Mouse (Mus musculus) adrenal gland, postnatal 10 days (tissue): ENCODE results near the gene Ptpn12. TPM values are rescaled to one million over a fixed set of nuclear protein-coding genes. Genes with fewer than 3 reads are reported as not detected.
A peak's percentile ranks its signal among the peaks of the same experiment; 100 is the strongest.

ENCODE experiments used
- DNase-seq: peaks from one replicate; pipeline ENCODE4 v3.0.0; 2021; ENCODE audit warnings: mixed read lengths
- total RNA-seq, 2 experiments: library from RNA; stranded (reverse); gene quantifications; 2 replicates each; pipeline ENCODE4 v1.2.3; 2021

Gene Ptpn12
- total RNA-seq, 2 experiments from 2014 or later: 44.9 to 53.5 TPM

DNA sequence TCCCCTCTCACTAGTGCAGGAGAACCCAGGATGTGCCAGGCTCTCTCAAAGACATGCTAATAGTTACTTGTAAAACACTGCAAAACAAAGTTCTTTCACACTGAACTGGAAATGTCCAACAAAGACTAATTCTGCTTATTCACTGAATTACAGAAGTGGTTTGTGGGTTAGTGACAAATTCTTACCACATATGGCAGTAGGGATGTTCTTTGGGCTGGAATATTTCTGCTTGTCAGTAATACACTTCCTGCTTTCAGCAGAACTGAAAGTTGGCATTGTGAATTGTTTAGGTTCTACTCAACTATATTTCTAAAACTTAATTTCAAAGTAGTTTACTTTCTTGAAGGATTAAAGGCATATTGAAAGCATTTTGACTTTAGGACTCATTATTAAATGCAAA, 25.5 kb downstream of the Ptpn12 start:
- no peak for DNase-seq

DNA sequence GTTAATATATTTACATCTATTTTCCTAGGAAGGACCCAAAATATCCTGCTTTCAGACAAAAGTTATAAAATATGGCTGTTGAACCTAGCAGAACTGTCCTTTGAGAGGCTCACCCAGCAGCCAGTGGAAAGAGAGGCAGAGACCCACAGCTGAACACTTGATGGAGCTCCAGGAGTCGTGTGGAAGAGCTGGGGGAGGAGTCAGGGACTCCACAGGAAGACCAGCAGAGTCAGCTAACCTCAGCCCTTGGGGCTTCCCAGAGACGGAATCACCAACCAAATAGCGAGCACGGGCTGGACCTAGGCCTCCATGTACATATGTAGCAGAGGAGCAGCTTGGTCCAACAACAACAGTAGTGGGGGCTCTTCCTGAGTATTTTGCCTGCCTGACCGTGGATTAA, 38.6 kb downstream of the Ptpn12 start:
- DNase-seq: peak; percentile 12

DNA sequence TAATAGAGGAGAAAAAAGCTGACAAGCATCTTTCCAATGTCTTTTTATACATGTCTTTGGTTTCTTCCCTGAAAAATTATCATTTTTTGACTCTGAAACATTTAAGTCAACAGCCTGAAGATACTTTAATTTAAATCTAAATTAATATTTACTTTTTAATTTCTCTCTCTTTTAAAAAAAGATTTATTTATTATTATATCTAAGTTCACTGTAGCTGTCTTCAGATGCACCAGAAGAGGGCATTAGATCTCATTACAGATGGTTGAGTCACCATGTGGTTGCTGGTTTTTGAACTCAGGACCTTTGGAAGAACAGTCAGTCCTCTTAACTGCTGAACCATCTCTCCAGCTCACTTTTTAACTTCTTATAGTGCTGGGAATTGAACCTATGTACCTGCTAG, 44.8 kb downstream of the Ptpn12 start:
- no peak for DNase-seq

DNA sequence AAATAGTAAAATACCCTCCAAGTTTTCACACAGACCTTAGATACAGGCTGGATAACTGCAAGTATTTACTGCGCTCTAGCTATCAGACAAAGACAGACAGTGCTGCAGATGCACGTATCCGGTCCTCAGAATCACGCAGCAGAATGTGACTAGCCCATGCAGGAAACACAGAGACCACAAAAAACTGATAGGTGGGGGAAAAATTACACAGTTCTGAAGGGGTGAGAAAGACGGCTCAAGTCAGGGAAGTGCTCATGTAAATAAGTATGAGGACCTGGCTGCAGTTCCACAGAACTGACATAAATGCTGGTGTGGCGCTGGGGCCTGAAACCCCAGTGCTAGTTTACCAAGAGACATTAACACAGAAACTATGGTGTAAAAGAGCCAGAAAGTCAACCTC, 53.0 kb downstream of the Ptpn12 start:
- DNase-seq: no peak

DNA sequence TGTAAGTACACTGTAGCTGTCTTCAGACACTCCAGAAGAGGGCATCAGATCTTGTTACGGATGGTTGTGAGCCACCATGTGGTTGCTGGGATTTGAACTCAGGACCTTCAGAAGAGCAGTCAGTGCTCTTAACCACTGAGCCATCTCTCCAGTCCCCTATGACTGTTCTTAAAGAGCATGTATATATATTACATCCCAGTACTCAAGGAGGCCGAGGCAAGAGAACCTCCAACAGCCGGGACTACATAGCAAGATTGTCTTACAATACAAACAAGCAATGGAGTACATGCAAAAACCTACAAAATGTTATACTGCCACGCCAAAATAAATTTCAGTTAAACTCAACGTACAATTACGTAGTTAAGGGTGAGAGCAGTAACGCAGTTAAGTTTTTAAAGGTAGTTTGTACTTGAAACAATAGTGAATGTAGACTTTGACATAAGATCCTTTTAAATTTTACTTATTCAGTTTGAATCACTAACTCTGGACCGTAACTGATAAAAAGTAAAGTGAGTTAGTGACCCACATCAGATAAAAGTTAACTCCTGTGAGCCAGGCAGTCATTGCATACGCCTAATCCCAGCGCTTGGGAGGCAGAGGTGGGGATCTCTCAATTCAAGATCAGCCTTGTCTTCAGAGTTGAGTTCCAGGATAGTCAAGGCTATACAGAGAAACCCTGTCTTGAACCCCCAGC, 53.9 kb downstream of the Ptpn12 start:
- DNase-seq: no peak

DNA sequence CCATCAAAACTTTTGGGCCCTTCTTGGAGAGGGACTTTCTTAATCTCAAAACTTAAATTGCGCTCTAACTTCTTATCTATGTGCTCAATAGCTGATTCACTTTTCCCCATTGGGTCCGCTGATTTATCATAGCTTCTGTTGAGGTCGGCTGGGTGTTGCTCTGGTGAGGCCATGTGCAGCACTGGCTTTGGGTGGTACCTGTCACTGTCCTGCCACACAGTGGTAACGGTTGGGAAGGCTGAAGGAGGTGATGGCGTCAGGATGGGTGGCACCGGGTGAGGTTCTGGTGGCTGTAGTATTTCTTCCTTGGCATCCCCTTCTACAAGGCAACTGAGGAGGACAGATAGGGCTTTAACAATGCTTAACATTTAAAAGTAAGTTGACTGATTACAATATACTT, 57.3 kb downstream of the Ptpn12 start:
- DNase-seq: no peak

DNA sequence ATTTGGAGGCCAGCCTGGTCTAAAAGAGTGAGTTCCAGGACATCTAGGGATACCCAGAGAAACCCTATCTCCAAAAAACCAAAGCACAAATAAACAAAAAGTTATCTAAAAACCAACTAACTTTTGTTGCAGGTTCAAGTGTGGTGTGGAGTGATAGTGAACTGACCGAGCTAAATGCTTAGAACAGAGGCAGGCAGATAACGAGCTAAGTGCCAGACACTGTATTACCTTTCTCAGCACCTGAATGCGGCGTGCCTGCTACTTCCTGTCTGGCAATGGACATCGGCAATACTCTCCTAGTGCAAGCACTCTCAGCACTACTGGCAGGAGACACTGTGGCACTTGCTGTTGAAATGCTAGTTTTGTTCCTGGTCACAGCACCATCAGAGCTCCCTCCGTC, 58.2 kb downstream of the Ptpn12 start:
- no peak for DNase-seq

DNA sequence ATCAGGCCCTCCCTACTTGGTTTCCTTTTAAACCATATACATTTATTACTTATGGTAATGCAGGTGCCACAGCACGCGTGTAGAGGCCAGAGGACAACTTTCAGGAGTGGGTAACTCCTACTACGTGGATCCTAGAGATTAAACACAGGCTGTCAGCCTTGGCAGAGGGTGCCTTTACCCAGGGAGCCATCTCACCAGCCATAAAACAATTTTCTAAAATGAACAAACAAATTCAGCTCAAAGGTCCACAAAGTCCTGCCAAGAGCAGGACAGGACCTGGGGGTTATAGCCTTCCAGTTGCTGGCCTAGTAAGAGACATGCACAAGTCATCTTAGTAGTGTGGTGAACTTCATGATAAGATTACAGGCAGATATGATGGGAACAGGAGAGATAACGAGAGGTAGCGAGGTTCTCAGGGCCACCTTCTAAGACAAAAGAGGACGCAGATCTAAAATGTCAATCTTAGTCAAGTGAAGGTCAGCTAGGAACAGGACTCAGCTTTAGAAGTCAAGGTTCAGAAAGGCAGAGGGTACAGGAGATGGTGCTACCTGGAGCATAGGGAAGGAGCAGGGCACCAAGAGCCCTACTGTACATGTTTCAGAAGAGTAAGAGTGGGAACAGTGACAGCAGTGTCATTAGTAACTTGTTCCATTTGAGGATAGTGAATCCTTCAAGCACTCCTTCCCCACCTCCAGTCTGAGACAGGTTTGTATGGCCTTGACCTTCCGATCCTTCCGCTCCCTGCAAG, 65.5 kb downstream of the Ptpn12 start:
- no peak for DNase-seq

DNA sequence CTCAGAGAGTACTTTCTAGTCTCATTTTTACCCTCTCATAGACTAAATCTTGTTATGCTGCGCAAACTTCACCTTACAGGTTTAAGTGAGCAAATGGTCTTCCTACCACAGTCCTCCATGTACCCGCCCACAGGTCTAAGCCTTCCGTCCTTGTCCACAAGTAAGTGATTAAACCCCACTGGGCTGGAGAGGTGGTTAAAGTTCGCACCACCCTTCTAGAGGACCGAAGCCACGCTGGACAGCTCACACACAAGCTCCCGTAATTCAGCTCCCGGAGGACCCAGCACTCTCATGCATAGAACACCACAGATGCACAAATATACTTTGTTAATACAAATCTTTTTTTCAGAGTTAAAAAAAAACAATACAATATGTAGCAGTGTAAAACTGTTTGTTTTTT, 69.4 kb downstream of the Ptpn12 start:
- DNase-seq: no peak

DNA sequence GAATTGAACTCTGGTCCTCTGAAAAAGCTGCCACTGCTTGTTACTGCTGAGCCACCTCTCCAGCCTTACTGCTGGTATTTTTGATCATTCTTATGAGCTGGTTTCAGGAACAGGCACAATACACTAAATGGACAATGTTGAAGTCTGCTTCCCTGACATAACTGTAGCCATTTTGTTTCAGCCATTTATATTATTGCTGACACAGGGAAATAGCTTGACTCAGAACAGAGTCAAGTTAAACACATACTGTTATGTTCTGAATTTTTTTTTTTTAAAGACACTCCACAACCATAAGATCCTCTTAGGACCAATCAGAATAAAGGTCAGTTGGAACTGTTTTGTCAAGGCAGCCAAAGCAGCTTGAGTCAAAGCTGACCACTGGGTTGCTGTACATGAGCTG, 72.2 kb downstream of the Ptpn12 start:
- no peak for DNase-seq

DNA sequence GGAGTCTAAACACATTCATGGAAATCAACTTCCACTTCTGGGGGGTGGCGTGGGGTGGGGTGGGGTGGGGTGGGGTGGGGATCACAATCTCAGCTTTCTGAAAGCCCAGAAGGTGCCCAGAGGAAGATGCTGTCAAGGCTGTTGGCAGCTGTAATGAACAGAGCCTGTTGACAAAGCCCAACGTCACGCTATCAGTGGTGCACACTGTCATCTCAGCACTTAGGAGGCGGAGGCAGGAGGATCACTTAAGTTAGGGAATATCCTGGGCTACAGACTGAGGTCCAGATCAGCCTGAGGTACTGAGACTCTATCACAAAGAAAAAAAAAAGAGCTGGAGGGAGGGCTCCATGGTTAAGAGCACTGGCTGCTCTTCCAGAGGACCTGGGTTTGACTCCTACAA, 81.0 kb downstream of the Ptpn12 start:
- no peak for DNase-seq

DNA sequence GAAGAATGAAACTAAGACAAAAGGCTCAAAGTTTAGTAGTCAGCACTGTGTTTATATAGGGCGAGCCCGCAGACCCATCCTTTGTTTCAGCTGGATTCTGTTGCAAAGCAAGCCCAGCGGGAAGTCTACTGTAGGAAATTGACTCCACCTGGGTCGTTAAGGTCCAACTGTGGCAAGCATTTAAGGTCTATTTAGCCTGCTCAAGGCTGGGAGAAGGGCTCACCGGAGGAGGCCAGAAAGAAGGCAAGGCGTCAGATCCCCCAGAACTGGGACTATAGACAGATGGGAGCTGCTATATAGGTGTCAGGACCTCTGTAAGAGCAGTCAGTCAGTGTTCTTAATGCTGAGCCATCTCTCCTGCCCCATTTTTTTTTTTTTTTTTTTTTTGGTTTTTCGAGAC, 81.7 kb downstream of the Ptpn12 start:
- DNase-seq: no peak

DNA sequence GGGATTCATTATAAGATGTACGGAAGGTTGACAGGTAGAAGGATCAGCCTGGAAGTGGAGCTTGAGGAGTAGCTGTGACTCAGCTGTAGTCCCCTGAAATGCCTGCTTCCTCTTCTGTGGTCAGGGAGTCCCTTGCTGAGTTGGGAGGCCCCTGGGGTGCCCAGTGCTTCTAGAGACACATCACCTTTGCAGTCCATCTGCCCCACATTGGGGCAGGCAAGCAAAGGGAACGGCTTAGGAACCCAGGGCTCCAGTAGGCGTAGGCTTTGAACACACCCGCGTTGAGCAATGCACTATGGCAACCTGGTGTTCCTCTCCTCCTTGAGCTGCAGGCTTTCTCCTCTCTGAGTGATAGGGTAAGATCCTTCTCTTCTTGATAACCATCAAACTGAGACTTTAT, 82.6 kb downstream of the Ptpn12 start:
- DNase-seq: no peak

DNA sequence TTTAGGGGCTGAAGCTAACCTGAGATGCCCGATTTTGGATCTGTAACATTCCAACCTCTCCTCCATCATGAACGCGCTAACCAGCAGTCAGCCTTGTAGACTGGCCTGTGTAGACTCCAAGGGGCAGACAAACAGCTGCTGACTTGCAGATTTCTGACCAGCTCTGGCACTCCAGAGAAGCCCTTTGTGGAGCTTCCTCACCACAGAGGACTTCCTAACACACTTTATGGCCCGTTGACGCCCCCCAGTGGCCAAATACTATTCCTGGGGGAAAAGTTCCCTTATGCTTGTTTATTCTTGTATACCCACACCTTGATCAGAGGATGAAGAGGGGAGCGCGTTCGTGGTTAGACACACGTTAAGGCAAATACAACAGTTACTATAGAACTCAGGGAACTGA, 86.7 kb downstream of the Ptpn12 start:
- DNase-seq: peak; percentile 62

DNA sequence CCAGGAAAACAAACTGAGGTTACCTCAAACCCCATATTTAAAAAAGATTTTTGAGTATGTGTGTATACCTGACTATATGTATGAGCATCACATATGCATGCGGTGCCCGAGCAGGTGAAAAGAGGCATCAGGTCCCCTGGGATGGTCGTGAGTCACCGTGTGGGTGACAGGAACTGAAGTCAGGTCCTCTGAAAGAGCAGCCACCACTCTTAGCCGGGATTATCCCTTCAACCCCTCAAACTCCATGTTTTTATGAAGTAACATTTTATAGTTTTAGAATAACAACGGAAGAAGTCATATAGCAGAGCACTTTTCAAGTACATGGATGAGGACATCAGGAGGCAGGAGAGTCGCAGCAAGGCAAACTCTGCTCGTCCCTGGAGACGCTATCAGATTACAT, 87.2 kb downstream of the Ptpn12 start:
- no peak for DNase-seq

DNA sequence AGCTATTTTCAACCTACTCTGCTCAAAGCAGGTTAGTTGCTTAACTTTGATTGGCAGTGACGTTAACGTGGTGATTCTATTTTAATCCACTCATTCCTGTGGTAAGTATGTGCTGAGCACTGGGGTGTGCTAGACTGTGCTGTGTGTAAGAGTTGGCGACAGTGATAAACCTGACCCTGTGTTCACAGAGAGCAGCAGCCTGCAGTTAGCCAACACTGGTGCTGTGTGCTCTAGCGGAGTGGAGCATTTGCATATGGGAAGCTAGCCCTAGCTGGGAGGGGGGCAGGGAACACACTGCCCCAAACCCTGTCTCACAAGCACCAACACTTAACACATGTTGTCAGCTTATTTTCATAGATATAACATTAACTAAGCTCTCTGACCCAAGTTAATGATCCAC, 87.8 kb downstream of the Ptpn12 start:
- no peak for DNase-seq

DNA sequence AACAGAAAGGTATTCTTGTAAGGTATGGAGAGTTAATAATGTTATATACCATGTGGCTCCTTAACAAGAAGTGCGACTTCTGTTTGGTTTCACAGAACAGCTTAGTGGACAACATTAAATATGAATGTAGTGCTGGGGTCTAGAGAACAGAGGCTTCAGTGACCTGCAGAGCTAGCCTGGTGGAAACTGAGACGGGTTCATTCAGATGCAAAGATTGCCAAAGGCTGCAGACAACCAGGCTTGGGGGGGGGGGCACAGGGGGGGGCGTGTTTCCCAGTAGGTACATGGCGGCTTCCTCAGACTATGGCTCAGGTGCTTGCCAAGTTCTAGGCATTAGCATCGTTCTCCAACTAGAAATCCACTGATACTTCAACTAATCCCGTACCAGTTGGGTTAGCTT, 91.3 kb downstream of the Ptpn12 start:
- no peak for DNase-seq

DNA sequence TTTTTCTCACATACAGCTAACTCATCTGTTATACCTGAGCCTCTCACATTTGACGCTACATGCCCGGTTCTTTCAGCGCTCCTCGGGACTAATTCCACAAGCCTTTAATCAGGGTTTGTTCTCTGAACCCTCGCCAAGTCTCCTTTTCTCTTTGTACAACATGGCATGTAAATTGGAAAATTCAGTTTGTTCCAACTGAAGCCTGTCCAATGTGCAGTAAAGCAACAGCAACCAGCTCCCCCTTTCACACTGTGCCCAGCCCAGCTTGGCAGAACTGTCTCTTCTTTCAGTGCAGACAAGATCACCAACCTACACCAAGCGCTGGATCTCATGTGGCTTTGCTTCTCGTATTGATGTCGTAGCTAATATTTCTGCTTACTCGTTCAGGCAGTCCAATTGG, 92.4 kb downstream of the Ptpn12 start:
- DNase-seq: no peak

DNA sequence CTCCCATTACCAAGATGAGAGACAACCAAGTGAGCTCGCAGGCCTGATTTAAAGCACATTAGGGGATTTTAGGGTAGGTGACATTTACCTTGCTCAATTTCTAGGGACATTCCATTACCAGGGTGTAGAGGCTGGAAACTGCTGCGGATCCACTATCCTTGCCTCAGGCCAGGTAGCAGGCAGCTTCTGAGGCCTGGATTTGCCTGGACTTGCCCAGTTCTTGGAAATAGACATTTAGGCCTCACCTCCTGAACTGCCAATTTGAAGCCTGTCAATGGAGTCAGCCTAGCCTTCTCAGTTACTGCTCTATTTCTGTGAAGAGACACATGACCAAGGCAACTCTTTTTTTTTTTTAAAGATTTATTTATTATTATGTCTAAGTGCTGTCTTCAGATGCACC, 94.8 kb downstream of the Ptpn12 start:
- DNase-seq: no peak

DNA sequence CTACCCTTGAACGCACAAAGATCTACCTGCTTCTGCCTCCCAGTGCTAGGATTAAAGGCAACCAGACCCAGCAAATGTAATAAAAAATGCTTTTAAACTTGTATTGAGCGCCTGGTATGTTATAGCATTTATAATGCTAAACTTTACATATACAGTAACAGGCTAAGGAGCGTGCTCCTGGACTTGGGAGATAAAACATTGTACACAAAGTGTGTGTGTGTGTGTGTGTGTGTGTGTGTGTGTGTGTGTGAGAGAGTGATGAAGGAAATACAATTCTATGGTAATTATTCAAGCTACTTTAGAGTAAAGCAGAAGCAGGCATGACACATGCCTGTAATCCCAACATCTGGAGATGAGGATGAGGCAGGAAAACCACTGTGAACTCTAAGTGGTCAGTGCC, 99.4 kb downstream of the Ptpn12 start, which contains the start of gene Rsbn1l:
Gene Rsbn1l (minus strand): TSS at position 101 of the 400 bp plus-strand sequence.
- DNase-seq: no peak

DNA sequence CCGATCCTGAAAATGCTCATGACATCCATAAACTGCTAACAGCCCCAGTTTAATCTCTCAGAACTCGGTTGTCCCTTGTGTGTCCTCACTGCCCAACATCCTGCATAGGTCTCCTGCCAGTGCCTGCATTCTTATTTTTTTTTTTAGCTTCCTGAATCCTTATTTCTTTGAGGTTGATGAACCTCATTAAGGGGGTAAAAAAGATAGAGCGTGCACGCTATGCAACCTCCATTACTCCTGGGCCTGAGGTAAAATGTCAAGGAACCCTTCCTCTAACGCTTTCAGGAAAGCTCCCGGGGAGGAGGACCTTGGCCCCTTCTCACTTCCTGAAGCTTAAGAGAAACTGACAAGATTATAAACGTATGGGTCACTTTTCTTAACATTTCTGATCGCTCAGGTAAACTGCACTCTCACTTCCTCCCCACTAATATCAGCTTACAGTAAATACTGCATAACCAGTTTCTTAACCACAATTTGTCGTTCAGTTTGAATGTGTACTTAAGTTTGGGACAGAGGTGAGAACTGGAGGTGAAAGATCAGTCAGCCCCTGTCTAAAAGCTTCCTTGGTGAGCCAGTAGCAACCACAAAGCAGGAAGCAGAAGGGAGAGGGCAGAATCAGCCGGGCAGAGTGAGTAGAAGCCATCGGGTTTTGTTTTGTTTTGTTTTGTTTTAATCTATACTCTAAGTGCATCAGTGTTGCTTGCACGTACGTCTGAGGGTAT, 100.4 kb downstream of the Ptpn12 start:
- no peak for DNase-seq

DNA sequence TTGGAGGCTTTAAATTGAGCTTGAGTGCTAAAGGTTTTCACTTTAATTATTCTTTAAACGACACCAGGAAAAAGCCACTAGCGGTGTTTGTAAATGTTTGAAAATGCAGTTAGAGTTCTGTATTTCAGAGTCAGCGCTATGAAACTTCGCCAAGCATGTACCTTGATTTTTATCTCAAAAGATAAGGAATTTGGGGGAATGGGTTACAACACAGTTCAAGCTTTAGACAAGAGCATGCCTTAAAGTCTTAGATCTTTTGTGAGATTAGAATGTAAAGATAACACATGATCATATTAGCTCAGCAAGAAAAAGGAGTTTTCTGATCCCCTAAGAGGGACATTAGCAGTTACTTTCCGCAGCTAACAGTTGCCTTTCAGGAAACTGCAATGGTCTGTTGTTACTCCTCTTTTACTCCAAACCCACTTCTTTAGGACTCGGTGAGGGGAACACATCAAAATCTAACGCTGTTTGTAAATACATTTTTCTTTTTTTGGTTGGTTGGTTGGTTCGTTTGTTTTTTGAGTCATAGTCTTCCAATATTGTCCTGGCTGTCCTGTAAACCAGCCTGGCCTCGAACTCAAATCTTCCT, 103.3 kb downstream of the Ptpn12 start:
- DNase-seq: no peak

DNA sequence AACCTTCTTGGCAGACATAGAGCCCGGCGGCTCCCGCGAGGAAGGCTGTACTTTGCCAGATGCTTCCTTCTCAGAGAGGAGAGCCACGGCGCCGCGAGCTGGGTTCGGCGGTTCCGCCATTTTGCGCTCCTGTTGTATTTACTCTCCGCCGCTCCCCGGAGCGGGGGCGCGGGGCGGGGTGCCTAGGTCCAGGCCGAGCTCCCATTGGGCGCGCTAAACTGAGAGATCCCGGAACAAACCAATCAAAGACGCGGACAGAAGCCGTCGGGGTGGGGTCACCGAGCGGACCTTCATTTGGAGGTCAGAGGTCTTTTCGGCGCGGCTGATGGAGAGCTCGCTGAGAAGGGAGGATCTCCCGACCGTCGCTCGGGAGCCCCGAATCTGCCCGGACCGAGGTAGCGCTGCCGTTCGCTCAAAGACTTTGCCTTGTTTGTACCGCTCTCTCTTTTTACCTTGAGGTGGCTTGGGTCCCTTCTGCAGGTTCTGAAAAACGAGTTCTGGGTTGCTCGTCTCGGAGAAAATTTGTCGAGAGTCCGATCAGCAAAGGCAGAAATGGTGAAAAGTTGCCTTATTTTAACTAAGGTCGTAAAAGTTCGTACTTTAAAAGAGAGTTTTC, 103.9 kb downstream of the Ptpn12 start:
- peak; percentile 97 for DNase-seq
